Mouse (Mus musculus) spleen, adult 2 months (tissue): ENCODE measurements at regions not wholly inside any gene's neighbourhood (a gene's known extent, or its start where the extent isn't known, plus 50 kb on each side); places are given as distances from the start of the nearest gene placed in this dataset.

Experiments
- CTCF ChIP-seq: fragments of 200-500 bp; IDR thresholded peaks from 2 replicates; pipeline ENCODE4 v1.5.1; 2011; ENCODE audit warnings: mild to moderate bottlenecking, inconsistent platforms; ENCODE audit not compliant: insufficient read depth, insufficient read length, insufficient replicate concordance; ENCODE audit errors: extremely low read depth
- POLR2A ChIP-seq: fragments of 200-500 bp; IDR thresholded peaks from 2 replicates; pipeline ENCODE4 v1.6.1; 2011; ENCODE audit warnings: low read depth, low read length, inconsistent platforms

- TF ChIP-seq POLR2A = no peak
- no peak for TF ChIP-seq CTCF
Observed at GRCm38 (mm10) chr16:95870291-95870690, 120.5 kb downstream of the Psmg1 start.
